Mouse (Mus musculus): ENCODE measurements around the gene Fga. TPM values are rescaled to one million over a fixed set of nuclear protein-coding genes. Genes with fewer than 3 reads are reported as not detected.
A peak's percentile ranks its signal among the peaks of the same experiment; 100 is the strongest.

Gene Fga
- polyA plus RNA-seq (2012; rRNA removed) = 105 and 203 TPM in 2 replicates
- polyA plus RNA-seq (2014; fragmentation: Nextera tagmentation; extraction: Ambion mirVana) = 436 and 506 TPM in 2 replicates

GRCm38 (mm10) chr3:83025475-83026301 is at the start of gene Fga:
TSS of gene Fga (plus strand) at chr3:83026076.
- H3K27me3 ChIP-seq (ENCODE audit: control insufficient read depth, insufficient read depth, low read length) = no peaks in the 10 kb centered on the region
- peak within 1 kb of the TSS; percentile 23 to 67 for H3K4me3 ChIP-seq (ENCODE audit: insufficient read depth in 1 of 2, low read depth in 2 of 2, low read length in 2 of 2)
- TF ChIP-seq EP300 (IDR thresholded peaks at IDR 0.05; ENCODE audit: low read depth) (no peak), CTCF (IDR thresholded peaks at IDR 0.05; ENCODE audit: low read depth) (no peak)
- no peak for DNase-seq (ENCODE audit: low read depth in 3 of 3, low spot score in 3 of 3)
- peak within 1 kb of the TSS; percentile 13; the same call in 1 of the 2 replicates for H3K4me2 ChIP-seq (ENCODE audit: low read depth)
- H3K36me3 ChIP-seq (replicated peaks; ENCODE audit: control insufficient read depth, insufficient read depth, low read depth) = no peaks in the 10 kb centered on the region
- H3K9me3 ChIP-seq (ENCODE audit: control insufficient read depth, low read length) = no peaks in the 10 kb centered on the region
- WGBS (ENCODE audit: insufficient replicate concordance) = 47% methylated on average over 9 of the region's 9 CpGs
- peak; percentile 76 for ATAC-seq (ENCODE audit: insufficient read depth)
- H3K9ac ChIP-seq (replicated peaks) = peak within 1 kb of the TSS; percentile 45
- no peak within 1 kb of the TSS for H3K27ac ChIP-seq
- H3K4me1 ChIP-seq (replicated peaks; ENCODE audit: control insufficient read depth in 2 of 2, insufficient read depth in 2 of 2, low read length in 1 of 2) = peaks cover 0 to 6% of the 10 kb centered on the region in 2 experiments; a peak in 2 of 4 replicates

- no peak overlapping the region for H3K27ac ChIP-seq
- H3K4me2 ChIP-seq (ENCODE audit: low read depth) = no peak overlapping the region
- H3K27me3 ChIP-seq (ENCODE audit: control insufficient read depth, insufficient read depth, low read length) = no peaks in the 10 kb centered on the region
- no peak overlapping the region for H3K9ac ChIP-seq (replicated peaks)
- no peaks in the 10 kb centered on the region for H3K4me1 ChIP-seq (replicated peaks; ENCODE audit: control insufficient read depth in 2 of 2, insufficient read depth in 2 of 2, low read length in 1 of 2)
- no peaks in the 10 kb centered on the region for H3K36me3 ChIP-seq (replicated peaks; ENCODE audit: control insufficient read depth, insufficient read depth, low read depth)
- TF ChIP-seq EP300 (IDR thresholded peaks at IDR 0.05; ENCODE audit: low read depth) = no peak
- TF ChIP-seq CTCF (IDR thresholded peaks at IDR 0.05; ENCODE audit: low read depth) = no peak
- H3K4me3 ChIP-seq (ENCODE audit: insufficient read depth in 1 of 2, low read depth in 2 of 2, low read length in 2 of 2) = no peak overlapping the region
- 66% methylated on average over 6 of the region's 6 CpGs for WGBS (ENCODE audit: insufficient replicate concordance)
- no peaks in the 10 kb centered on the region for H3K9me3 ChIP-seq (ENCODE audit: control insufficient read depth, low read length)
- DNase-seq (ENCODE audit: low read depth in 3 of 3, low spot score in 3 of 3) (no peak), ATAC-seq (ENCODE audit: insufficient read depth) (no peak)
Measured at GRCm38 (mm10) chr3:82980818-82981217, 45.1 kb upstream of the Fga start.

GRCm38 (mm10) chr3:82981861-82982260 is 44.0 kb upstream of the Fga start:
- Histone ChIP-seq H3K27ac (no peak overlapping the region), H3K27me3 (ENCODE audit: control insufficient read depth, insufficient read depth, low read length) (no peaks in the 10 kb centered on the region), H3K4me3 (ENCODE audit: insufficient read depth in 1 of 2, low read depth in 2 of 2, low read length in 2 of 2) (no peak overlapping the region), H3K9ac (replicated peaks) (no peak overlapping the region), H3K9me3 (ENCODE audit: control insufficient read depth, low read length) (no peaks in the 10 kb centered on the region), H3K4me1 (replicated peaks; ENCODE audit: control insufficient read depth in 2 of 2, insufficient read depth in 2 of 2, low read length in 1 of 2) (no peaks in the 10 kb centered on the region), H3K36me3 (replicated peaks; ENCODE audit: control insufficient read depth, insufficient read depth, low read depth) (no peaks in the 10 kb centered on the region), H3K4me2 (ENCODE audit: low read depth) (no peak overlapping the region)
- no peak for ATAC-seq (ENCODE audit: insufficient read depth)
- WGBS (ENCODE audit: insufficient replicate concordance) = 66% methylated on average over 8 of the region's 8 CpGs
- no peak for DNase-seq (ENCODE audit: low read depth in 3 of 3, low spot score in 3 of 3)
- TF ChIP-seq EP300 (IDR thresholded peaks at IDR 0.05; ENCODE audit: low read depth) (no peak), CTCF (IDR thresholded peaks at IDR 0.05; ENCODE audit: low read depth) (no peak)

DNA sequence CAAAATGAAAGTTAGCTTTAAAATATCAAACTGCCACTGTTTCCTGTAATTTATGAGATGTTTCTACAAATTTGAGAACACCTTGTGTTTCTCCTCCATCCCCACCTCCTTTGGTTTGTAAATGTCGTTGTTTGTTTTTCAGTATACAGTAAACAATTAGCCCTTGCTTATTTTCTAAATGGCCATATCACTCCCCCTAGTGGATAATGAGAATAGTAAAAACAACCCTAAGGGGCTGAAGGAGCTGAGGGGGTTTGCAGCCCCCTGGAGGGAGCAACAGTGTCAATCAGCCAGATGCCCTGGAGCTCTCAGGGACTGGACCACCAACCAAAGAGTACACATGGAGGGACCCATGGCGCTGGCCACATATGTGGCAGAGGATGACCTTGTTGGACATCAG is 41.0 kb upstream of the Fga start:
- H3K9ac ChIP-seq (replicated peaks) = no peak overlapping the region
- no peak overlapping the region for H3K4me3 ChIP-seq (ENCODE audit: insufficient read depth in 1 of 2, low read depth in 2 of 2, low read length in 2 of 2)
- 66% methylated on average over 2 of the region's 2 CpGs for WGBS (ENCODE audit: insufficient replicate concordance)
- no peaks in the 10 kb centered on the region for H3K9me3 ChIP-seq (ENCODE audit: control insufficient read depth, low read length)
- no peaks in the 10 kb centered on the region for H3K36me3 ChIP-seq (replicated peaks; ENCODE audit: control insufficient read depth, insufficient read depth, low read depth)
- DNase-seq (ENCODE audit: low read depth in 3 of 3, low spot score in 3 of 3) = no peak
- no peak overlapping the region for H3K4me2 ChIP-seq (ENCODE audit: low read depth)
- ATAC-seq (ENCODE audit: insufficient read depth) = no peak
- no peaks in the 10 kb centered on the region for H3K4me1 ChIP-seq (replicated peaks; ENCODE audit: control insufficient read depth in 2 of 2, insufficient read depth in 2 of 2, low read length in 1 of 2)
- no peak overlapping the region for H3K27ac ChIP-seq
- no peaks in the 10 kb centered on the region for H3K27me3 ChIP-seq (ENCODE audit: control insufficient read depth, insufficient read depth, low read length)
- TF ChIP-seq EP300 (IDR thresholded peaks at IDR 0.05; ENCODE audit: low read depth) (no peak), CTCF (IDR thresholded peaks at IDR 0.05; ENCODE audit: low read depth) (no peak)

DNA sequence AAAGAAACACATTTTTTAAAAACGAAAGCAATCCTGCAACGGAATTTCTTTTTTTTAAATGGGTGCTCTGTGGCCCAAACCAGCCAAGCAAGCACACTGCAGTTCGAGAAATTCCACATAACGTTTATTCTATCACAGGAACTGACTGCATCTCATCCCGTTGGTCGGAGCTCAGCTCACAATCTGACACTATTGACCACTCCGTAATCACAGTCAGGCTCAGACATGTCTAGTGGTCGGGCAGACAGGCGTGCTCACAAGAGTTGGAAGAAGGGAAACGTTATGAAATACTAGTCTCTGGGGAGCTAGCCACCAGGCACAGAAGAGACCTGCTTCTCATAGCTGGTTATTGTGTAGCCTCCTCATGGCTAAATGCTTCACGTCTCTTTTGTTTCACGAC is 33.9 kb upstream of the Fga start:
- DNase-seq (ENCODE audit: low read depth in 3 of 3, low spot score in 3 of 3) (no peak), ATAC-seq (ENCODE audit: insufficient read depth) (no peak)
- Histone ChIP-seq H3K36me3 (replicated peaks; ENCODE audit: control insufficient read depth, insufficient read depth, low read depth) (no peaks in the 10 kb centered on the region), H3K9me3 (ENCODE audit: control insufficient read depth, low read length) (no peaks in the 10 kb centered on the region), H3K27me3 (ENCODE audit: control insufficient read depth, insufficient read depth, low read length) (no peaks in the 10 kb centered on the region), H3K4me2 (ENCODE audit: low read depth) (no peak overlapping the region), H3K4me1 (replicated peaks; ENCODE audit: control insufficient read depth in 2 of 2, insufficient read depth in 2 of 2, low read length in 1 of 2) (no peaks in the 10 kb centered on the region), H3K27ac (no peak overlapping the region), H3K9ac (replicated peaks) (no peak overlapping the region), H3K4me3 (ENCODE audit: insufficient read depth in 1 of 2, low read depth in 2 of 2, low read length in 2 of 2) (no peak overlapping the region)
- TF ChIP-seq EP300 (IDR thresholded peaks at IDR 0.05; ENCODE audit: low read depth) = no peak
- no peak for TF ChIP-seq CTCF (IDR thresholded peaks at IDR 0.05; ENCODE audit: low read depth)
- 60% methylated on average over 12 of the region's 12 CpGs for WGBS (ENCODE audit: insufficient replicate concordance)

All from liver, embryonic 14.5 days (tissue).